Comparison of ENCODE assay signal across 28 mouse cellular contexts in the genomic region with DNA sequence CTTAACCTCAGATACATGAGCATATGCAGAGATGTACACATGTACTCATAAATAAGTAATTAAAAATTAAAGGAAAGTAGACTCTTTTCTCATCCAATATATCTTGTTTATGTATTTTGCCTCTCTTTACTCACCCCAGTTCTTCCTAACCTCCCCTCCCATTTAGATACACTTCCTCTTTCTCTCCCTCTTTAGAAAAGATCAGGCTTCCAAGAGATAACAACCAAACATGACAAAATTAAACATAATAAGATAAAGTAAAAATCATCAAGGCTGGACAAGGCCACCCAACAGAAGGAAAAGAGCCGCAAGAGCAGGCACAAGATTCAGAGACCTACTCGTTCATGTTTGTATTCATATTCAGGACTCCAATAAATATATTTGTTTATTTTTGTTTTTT.
"Had no signal": no experiment of that assay in that cellular context is flagged by ENCODE, and none has a peak within 500 bp of the region (broad histone marks: within the 10 kb centered on the region; RNA-seq: fewer than 3 reads in every experiment).

No protein-coding gene starts in this region.

- H3K36me3 ChIP-seq: embryonic facial prominence, embryonic 10.5 days; embryonic facial prominence, embryonic 12.5 days; embryonic facial prominence, embryonic 13.5 days; embryonic facial prominence, embryonic 15.5 days; forebrain, embryonic 10.5 days; forebrain, embryonic 12.5 days; forebrain, embryonic 15.5 days had no signal

- H3K9ac ChIP-seq: embryonic facial prominence, embryonic 12.5 days; embryonic facial prominence, embryonic 13.5 days; embryonic facial prominence, embryonic 15.5 days; forebrain, embryonic 12.5 days; forebrain, embryonic 13.5 days; forebrain, embryonic 15.5 days; forebrain, postnatal 0 days had no signal

- DNase-seq: cerebellum, adult 8-10 months; cerebellum, adult 9-10 months; cerebellum, adult 9-11 months; cerebellum, postnatal 10 days; cerebellum, postnatal 14 days; cerebellum, postnatal 25 days; cerebellum, postnatal 36 days; embryo, embryonic 11 days; forebrain, postnatal 0 days; gastrocnemius, adult 2 months; gastrocnemius, postnatal 10 days; gastrocnemius, postnatal 14 days; gastrocnemius, postnatal 25 days; gastrocnemius, postnatal 36 days; heart, adult 11 months; heart, adult 18-20 months; heart, adult 2 months had no signal

- H3K27ac ChIP-seq: embryonic facial prominence, embryonic 10.5 days; embryonic facial prominence, embryonic 12.5 days; embryonic facial prominence, embryonic 13.5 days; embryonic facial prominence, embryonic 15.5 days; forebrain, embryonic 10.5 days; forebrain, embryonic 12.5 days; forebrain, embryonic 13.5 days; forebrain, embryonic 15.5 days; gastrocnemius, adult 2 months; heart, adult 2 months had no signal

- H3K4me2 ChIP-seq: embryonic facial prominence, embryonic 12.5 days; embryonic facial prominence, embryonic 13.5 days; embryonic facial prominence, embryonic 15.5 days; forebrain, embryonic 12.5 days; forebrain, embryonic 13.5 days; forebrain, embryonic 15.5 days had no signal

- H3K4me3 ChIP-seq: embryonic facial prominence, embryonic 10.5 days; embryonic facial prominence, embryonic 12.5 days; embryonic facial prominence, embryonic 13.5 days; embryonic facial prominence, embryonic 15.5 days; erythroblast, embryonic 14.5 days; forebrain, embryonic 10.5 days; forebrain, embryonic 12.5 days; forebrain, embryonic 13.5 days; forebrain, embryonic 15.5 days; gastrocnemius, adult 2 months; heart, adult 2 months had no signal

- ATAC-seq: forebrain, embryonic 13.5 days; forebrain, embryonic 14.5 days; forebrain, embryonic 15.5 days; forebrain, embryonic 16.5 days; forebrain, postnatal 0 days had no signal

- H3K9me3 ChIP-seq: embryonic facial prominence, embryonic 13.5 days; embryonic facial prominence, embryonic 15.5 days; forebrain, embryonic 12.5 days; forebrain, embryonic 13.5 days; forebrain, embryonic 15.5 days had no signal

- H3K4me1 ChIP-seq: embryonic facial prominence, embryonic 10.5 days; embryonic facial prominence, embryonic 12.5 days; embryonic facial prominence, embryonic 13.5 days; embryonic facial prominence, embryonic 15.5 days; forebrain, embryonic 10.5 days; forebrain, embryonic 12.5 days; forebrain, embryonic 13.5 days; forebrain, embryonic 15.5 days had no signal

- H3K27me3 ChIP-seq: embryonic facial prominence, embryonic 12.5 days; embryonic facial prominence, embryonic 13.5 days; embryonic facial prominence, embryonic 15.5 days; forebrain, embryonic 12.5 days; forebrain, embryonic 13.5 days; forebrain, embryonic 15.5 days had no signal
